Mouse (Mus musculus) layer of hippocampus, postnatal 14 days (tissue): ENCODE measurements around the gene Rae1. TPM values are rescaled to one million over a fixed set of nuclear protein-coding genes. Genes with fewer than 3 reads are reported as not detected.

ENCODE experiments used
- DNase-seq, 2 experiments: peaks; one replicate each; pipeline ENCODE4 v3.0.0; 2021 to 2022; ENCODE audit warnings: low spot score in 2 of 2, mixed read lengths in 1 of 2
- long read RNA-seq, 2 experiments: library from polyadenylated mRNA; stranded (forward); transcript quantifications; one replicate each; pipeline ENCODE4 v2.0.0; 2021
- total RNA-seq, 2 experiments: library from RNA; stranded (reverse); gene quantifications; 2 replicates each; pipeline ENCODE4 v1.2.3; 2021

Rae1 gene
- total RNA-seq: 10 to 100 TPM; 71.8 to 75.5 TPM
- long read RNA-seq, experiment 1, transcript Rae1-201 (12 exons, 1,742 nt): major isoform, 101 of 112 reads
- long read RNA-seq, experiment 1, partial matches to known transcripts: 1 of 112 reads
- long read RNA-seq, experiment 1, other reads (novel, unspliced or antisense): 10 of 112 reads
- long read RNA-seq, experiment 2, transcript Rae1-201 (12 exons, 1,742 nt): major isoform, 113 of 133 reads
- long read RNA-seq, experiment 2, partial matches to known transcripts: 6 of 133 reads
- long read RNA-seq, experiment 2, other reads (novel, unspliced or antisense): 14 of 133 reads

GRCm38 (mm10) chr2:172999630-173000284 is at the start of gene Rae1:
Gene Rae1 (plus strand): TSS chr2:173000117.
- peak; percentile 99 for DNase-seq

GRCm38 (mm10) chr2:172950119-172950676 is 49.7 kb upstream of the Rae1 start:
- DNase-seq: no peak

- no peak for DNase-seq
These were observed 49.2 kb upstream of the Rae1 start for GRCm38 (mm10) chr2:172950722-172951121.

GRCm38 (mm10) chr2:172951976-172952375 is 47.9 kb upstream of the Rae1 start:
- no peak for DNase-seq

GRCm38 (mm10) chr2:172958579-172958978 is 41.3 kb upstream of the Rae1 start:
- DNase-seq: peak in 1 of 2 experiments; percentile 26

GRCm38 (mm10) chr2:172959006-172959768 is 40.7 kb upstream of the Rae1 start:
- no peak for DNase-seq

GRCm38 (mm10) chr2:172960350-172960749 is 39.6 kb upstream of the Rae1 start:
- no peak for DNase-seq

GRCm38 (mm10) chr2:172961211-172961610 is 38.7 kb upstream of the Rae1 start:
- no peak for DNase-seq

- no peak for DNase-seq
These were observed 34.7 kb upstream of the Rae1 start for GRCm38 (mm10) chr2:172965249-172965648.

- DNase-seq: no peak
These were observed 33.4 kb upstream of the Rae1 start for GRCm38 (mm10) chr2:172966480-172966879.

- DNase-seq: no peak
These were observed 28.1 kb upstream of the Rae1 start for GRCm38 (mm10) chr2:172971865-172972264.

GRCm38 (mm10) chr2:172973806-172974565 is 25.9 kb upstream of the Rae1 start:
- DNase-seq: no peak

- no peak for DNase-seq
These were observed 25.2 kb upstream of the Rae1 start for GRCm38 (mm10) chr2:172974701-172975100.

- no peak for DNase-seq
These were observed 24.8 kb upstream of the Rae1 start for GRCm38 (mm10) chr2:172975159-172975558.

GRCm38 (mm10) chr2:172976661-172977238 is 23.2 kb upstream of the Rae1 start:
- DNase-seq: no peak

- DNase-seq: no peak
These were observed 22.3 kb upstream of the Rae1 start, which contains the start of gene Spo11 for GRCm38 (mm10) chr2:172977409-172978130. Gene Spo11 (plus strand): TSS chr2:172977700.

- DNase-seq: no peak
These were observed 21.7 kb upstream of the Rae1 start for GRCm38 (mm10) chr2:172978131-172978633.

GRCm38 (mm10) chr2:172979666-172980345 is 20.1 kb upstream of the Rae1 start:
- DNase-seq: no peak
